Mouse (Mus musculus): Measurements from ENCODE around the gene Cartpt.
"Not testable (repeated sequence)": the region's sequence is repeated elsewhere in the genome, so short reads cannot be mapped to it uniquely, and the experiment has no call there.

Cartpt gene

GRCm38 (mm10) chr13:99900965-99901364 lies at the start of gene Cartpt:
Cartpt (minus strand) TSS chr13:99901091.
- no peak for DNase-seq (ENCODE audit: low spot score in 2 of 2)

GRCm38 (mm10) chr13:99947417-99947816 lies 46.5 kb upstream of the Cartpt start:
- DNase-seq (ENCODE audit: low spot score in 2 of 2), result no peak

GRCm38 (mm10) chr13:99943525-99943924 lies 42.6 kb upstream of the Cartpt start:
- DNase-seq (ENCODE audit: low spot score in 2 of 2), result no peak

DNA sequence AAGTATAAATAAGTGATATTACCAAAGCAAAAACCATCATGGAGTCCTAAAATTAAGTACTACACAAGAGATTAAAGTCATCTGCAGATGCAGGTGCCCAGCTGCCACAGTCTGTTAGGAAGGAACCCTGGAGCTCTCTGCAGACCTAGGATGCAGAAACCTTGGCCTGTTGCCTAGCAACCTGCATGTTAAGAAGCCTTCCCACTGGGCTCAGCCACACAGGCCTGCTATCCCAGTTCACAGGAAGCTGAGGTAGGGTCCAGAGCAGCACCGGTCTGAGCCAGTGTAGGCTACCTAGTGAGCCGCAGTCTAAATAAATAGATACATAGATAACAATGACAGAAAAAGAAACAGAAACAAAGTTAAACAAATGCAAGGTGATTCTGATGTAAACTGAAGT lies 39.7 kb upstream of the Cartpt start:
- peak; percentile 16 to 43 for DNase-seq (ENCODE audit: low spot score in 2 of 2)

DNA sequence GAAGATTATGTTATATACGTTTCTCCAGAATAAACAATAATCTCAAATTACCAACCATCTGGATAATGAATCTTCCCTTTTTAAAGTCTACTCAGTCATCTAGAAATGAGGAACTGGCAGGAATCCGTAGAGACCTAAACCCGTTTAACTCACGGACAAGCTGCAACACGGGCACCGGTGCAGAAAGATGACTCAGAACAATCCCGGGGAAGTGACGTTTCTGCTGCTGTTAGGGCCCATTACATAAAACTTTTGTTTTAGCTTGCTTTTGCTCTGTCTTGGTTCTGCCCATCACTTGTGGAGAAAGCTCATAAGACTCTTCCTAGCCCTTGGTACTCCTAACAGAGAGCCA lies 38.4 kb upstream of the Cartpt start:
- DNase-seq (ENCODE audit: low spot score in 2 of 2), result no peak

- no peak for DNase-seq (ENCODE audit: low spot score in 2 of 2)
These were observed 37.9 kb upstream of the Cartpt start for GRCm38 (mm10) chr13:99938606-99939319.

- DNase-seq (ENCODE audit: low spot score in 2 of 2), result no peak
These were observed 36.9 kb upstream of the Cartpt start for GRCm38 (mm10) chr13:99937741-99938140.

- DNase-seq (ENCODE audit: low spot score in 2 of 2), result no peak
These were observed 31.5 kb upstream of the Cartpt start for GRCm38 (mm10) chr13:99932406-99932805.

DNA sequence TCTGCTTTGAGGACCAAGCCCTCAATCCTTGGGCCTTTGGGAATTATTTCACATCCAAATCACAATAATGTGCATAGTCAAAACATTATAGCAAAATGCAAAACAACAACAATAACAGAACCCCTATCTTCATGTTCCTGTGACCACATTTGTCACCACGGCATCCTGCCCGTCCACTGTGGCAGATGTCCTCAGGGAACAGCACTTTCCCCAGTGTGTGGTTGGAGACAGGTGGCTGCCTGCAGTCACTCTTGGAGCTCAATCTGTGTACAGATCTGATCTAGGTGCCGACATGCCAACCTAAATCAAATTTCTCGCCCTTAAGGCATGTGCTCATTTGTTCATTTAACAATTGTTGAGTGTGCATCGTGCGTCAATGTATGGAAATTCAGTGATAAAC lies 30.6 kb upstream of the Cartpt start:
- no peak for DNase-seq (ENCODE audit: low spot score in 2 of 2)

GRCm38 (mm10) chr13:99926249-99926648 lies 25.4 kb upstream of the Cartpt start:
- DNase-seq (ENCODE audit: low spot score in 2 of 2), result no peak

- DNase-seq (ENCODE audit: low spot score in 2 of 2), result no peak
These were observed 14.7 kb upstream of the Cartpt start for GRCm38 (mm10) chr13:99915632-99916031.

GRCm38 (mm10) chr13:99900557-99900892 lies 366 bp downstream of the Cartpt start:
- DNase-seq (ENCODE audit: low spot score in 2 of 2), result no peak

DNA sequence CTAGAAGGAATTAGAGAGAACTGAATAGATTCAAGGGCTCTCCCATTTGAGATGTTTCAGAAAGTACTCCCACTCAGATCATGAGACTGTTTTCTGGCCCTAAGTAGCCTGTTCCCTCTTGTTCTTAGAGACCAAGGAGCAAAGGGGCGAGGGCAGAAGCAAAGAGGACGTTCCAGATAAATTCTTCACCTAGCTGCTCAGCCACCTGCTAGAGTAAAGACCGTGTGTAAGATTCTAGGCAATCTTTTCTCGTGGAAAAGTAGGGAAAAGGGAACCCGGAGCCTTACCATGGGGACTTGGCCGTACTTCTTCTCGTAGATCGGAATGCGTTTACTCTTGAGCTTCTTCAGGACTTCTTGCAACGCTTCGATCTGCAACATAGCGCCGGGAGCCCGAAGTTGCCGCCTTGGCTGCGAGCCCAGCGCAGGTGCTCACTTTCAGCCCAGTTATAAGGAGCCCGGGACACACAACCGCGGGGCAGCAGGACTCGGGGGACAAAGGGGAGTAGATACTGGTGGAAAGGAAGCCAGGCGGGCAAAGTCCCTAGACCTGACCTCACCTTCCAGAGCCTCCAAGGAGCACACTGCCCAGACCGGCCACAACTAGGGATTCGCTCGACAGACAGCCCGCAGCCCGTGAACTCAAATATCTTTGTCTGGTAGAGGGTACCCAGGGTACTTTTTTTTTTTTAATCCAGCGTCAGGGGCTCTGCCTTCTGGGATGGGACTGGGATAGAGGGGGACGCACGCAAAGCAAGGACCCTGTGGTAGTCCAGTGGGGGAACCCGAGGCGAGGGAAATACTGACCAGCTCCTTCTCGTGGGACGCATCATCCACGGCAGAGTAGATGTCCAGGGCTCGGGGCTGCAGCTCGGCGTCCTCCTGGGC lies 978 bp downstream of the Cartpt start:
- no peak for DNase-seq (ENCODE audit: low spot score in 2 of 2)

- DNase-seq (ENCODE audit: low spot score in 2 of 2), result no peak
These were observed 2.1 kb downstream of the Cartpt start for GRCm38 (mm10) chr13:99898816-99899215.

GRCm38 (mm10) chr13:99885636-99886035 lies 15.3 kb downstream of the Cartpt start:
- DNase-seq (ENCODE audit: low spot score in 2 of 2), result no peak

GRCm38 (mm10) chr13:99881774-99882173 lies 19.1 kb downstream of the Cartpt start:
- not testable (repeated sequence) for DNase-seq (ENCODE audit: low spot score in 2 of 2)

- DNase-seq (ENCODE audit: low spot score in 2 of 2), result no peak
These were observed 21.2 kb downstream of the Cartpt start for GRCm38 (mm10) chr13:99879696-99880095.

DNA sequence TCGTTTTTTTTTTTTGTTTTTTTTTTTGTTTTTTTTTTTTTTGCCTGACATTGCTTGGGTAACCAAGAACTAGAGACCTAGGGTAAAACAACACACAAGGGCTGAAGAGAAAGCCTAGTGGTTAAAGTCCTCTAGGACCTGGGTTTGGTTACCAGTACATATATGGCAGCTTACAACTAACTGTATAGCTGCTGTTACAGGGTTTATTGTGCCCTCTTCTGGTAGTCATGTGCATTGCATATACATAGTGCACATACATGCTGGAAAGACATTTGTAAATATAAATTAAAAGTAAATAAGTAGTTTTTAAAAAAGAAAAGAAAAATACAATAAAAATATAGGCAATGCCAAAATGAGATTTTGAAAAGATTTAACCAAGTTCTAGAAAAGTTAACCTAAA lies 28.8 kb downstream of the Cartpt start:
- no peak for DNase-seq (ENCODE audit: low spot score in 2 of 2)

DNA sequence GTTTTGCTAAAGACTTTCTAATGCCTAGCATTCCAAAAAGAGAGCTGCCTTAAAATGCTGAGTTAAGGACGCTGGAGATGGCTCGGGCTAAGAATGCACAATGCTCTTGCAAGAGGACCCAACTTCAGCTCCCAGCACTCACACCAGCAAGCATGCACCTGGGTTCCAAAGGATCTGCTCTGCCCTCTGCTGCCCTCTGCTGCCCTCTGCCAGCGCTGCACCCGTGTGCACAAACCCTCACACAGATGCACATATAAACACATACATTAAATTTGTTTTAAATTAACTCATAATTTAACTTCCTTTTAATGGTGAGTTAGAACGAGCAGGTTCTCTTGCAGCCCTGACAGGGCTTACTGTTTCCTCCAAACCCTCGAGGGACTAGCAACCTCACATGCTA lies 32.5 kb downstream of the Cartpt start:
- DNase-seq (ENCODE audit: low spot score in 2 of 2), result no peak

- no peak for DNase-seq (ENCODE audit: low spot score in 2 of 2)
These were observed 36.6 kb downstream of the Cartpt start for GRCm38 (mm10) chr13:99864331-99864730.

DNA sequence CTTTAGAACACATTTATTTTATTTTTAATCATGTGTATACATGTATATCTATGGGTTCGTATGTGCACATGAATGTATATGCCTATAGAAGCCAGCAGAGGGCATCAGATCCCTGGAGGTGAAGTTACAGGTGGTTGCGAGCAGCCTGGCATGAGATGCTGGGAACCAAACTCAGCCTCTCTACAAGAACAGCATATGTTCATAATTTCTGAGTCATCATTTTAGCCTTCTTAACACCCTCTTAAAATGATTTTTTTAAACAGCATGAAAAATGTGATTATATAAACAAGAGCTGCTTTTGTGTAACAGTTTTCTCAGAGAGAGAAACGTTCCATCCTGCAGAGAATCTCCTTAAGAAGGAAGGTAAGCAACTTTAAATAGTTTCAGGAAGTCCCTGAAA lies 40.2 kb downstream of the Cartpt start:
- DNase-seq (ENCODE audit: low spot score in 2 of 2), result no peak

DNA sequence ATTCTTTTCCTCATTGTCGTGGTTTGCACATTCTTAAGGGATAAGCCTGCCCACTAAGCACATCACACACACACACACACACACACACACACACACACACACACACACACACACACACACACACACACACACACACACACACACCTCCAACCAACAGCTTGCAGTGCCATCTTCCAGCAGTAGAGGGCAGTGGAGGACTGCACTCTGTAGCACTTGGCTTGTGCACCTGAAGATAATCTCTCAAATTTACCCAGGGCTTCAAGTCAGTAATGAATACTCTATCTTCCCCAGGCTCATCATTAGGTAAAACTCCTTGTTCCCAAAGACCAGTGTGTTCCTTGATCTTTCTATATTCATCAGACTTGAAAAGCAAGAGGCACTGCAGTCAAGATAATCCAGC lies 41.8 kb downstream of the Cartpt start:
- DNase-seq (ENCODE audit: low spot score in 2 of 2), result peak; percentile 35 to 45

- DNase-seq (ENCODE audit: low spot score in 2 of 2), result no peak
These were observed 43.0 kb downstream of the Cartpt start for GRCm38 (mm10) chr13:99857879-99858278.
